Comparison of ENCODE assay signal across 9 mouse cellular contexts in the genomic region with DNA sequence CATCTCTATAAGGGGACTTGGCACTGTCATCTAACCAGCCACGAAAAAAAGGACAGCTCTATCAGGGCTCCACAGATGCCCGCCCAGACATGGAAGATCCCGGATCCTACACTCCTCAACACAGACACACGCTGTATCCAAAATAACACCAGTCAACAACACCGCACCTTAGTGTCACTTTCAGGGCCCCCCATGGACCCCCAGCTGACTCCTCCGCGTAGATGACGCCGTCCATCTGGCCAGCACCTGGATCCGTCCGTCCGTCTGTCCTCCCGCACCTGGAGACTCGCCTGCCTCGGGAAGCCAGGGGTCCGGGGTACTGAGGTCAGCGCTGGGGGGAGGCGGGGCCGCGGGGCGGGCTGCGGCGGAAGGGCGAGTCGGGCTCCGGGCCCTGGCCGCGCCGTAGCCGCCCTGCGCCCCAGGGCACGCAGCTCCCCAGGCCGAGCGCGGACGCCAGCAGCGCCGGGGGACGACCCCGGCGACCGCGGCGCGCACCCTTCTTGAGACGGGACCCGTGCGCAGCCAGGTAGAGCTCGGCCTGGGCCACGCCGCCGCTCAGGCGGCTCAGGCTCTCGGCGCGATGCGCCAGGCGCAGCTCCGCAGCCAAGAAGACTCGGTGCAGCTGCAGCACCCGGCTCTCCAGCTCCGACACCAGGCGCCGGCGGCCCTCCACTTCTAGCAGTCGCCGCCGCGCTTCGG. TPM values are rescaled to one million over a fixed set of nuclear protein-coding genes. Genes with fewer than 3 reads are reported as not detected.
DNase-seq lines count a peak whose midpoint lies in the region; ATAC-seq lines count a peak whose summit lies in the region.
"Had no signal": no experiment of that assay in that cellular context is flagged by ENCODE, and none has a peak within 500 bp of the region (broad histone marks: within the 10 kb centered on the region; RNA-seq: fewer than 3 reads in every experiment).

No protein-coding gene starts in this region.

- peak; percentile 54 for DNase-seq in CD4-positive, CD25-positive, alpha-beta regulatory T cell, adult 2 months (ENCODE audit: low read depth, low spot score)
- peak; percentile 27 for DNase-seq in ovary, postnatal 36 days (ENCODE audit: low spot score)
- no peak for DNase-seq in ovary, adult 18-20 months (ENCODE audit: low spot score)
- DNase-seq in forebrain, embryonic 11.5 days (ENCODE audit: low spot score): peak; percentile 71
- DNase-seq in kidney, postnatal 10 days: peak; percentile 45
- no peak for DNase-seq in right cerebral cortex, postnatal 25 days

- under 1% methylated on average over 69 of the region's 70 CpGs for WGBS in forebrain, embryonic 11.5 days
- under 1% methylated on average over 69 of the region's 70 CpGs for WGBS in neural tube, embryonic 13.5 days

- H3K9me3 ChIP-seq in forebrain, embryonic 11.5 days (ENCODE audit: control insufficient read depth, low read length): no peaks in the 10 kb centered on the region
- no peaks in the 10 kb centered on the region for H3K9me3 ChIP-seq in neural tube, embryonic 13.5 days

- no peak for ATAC-seq in CD4-positive, CD25-positive, alpha-beta regulatory T cell, adult 4 months
- peak; percentile 49; the same call in 1 of the 2 replicates for ATAC-seq in forebrain, embryonic 11.5 days (replicated peaks; ENCODE audit: low FRiP score)
- ATAC-seq in neural tube, embryonic 13.5 days (ENCODE audit: low read depth): peak; percentile 60

- H3K36me3 ChIP-seq in forebrain, embryonic 11.5 days (ENCODE audit: control insufficient read depth, insufficient read depth, low read length): no peaks in the 10 kb centered on the region
- H3K36me3 ChIP-seq in neural tube, embryonic 13.5 days: no peaks in the 10 kb centered on the region

- H3K4me2 ChIP-seq in forebrain, embryonic 11.5 days (ENCODE audit: low read depth, low read length, severe bottlenecking): peak overlapping the region; percentile 100
- peak overlapping the region; percentile 98 for H3K4me2 ChIP-seq in neural tube, embryonic 13.5 days

- no peak overlapping the region for H3K27ac ChIP-seq in forebrain, embryonic 11.5 days (ENCODE audit: low read depth, low read length)
- no peak overlapping the region for H3K27ac ChIP-seq in neural tube, embryonic 13.5 days (replicated peaks)

- peaks cover 61% of the 10 kb centered on the region for H3K27me3 ChIP-seq in forebrain, embryonic 11.5 days (ENCODE audit: control insufficient read depth, insufficient read depth, low read length)
- H3K27me3 ChIP-seq in neural tube, embryonic 13.5 days: peaks cover 90% of the 10 kb centered on the region

- peak overlapping the region; percentile 56 for H3K9ac ChIP-seq in forebrain, embryonic 11.5 days (ENCODE audit: low read length)
- H3K9ac ChIP-seq in neural tube, embryonic 13.5 days: peak overlapping the region; percentile 78

- peak overlapping the region; percentile 58 for H3K4me3 ChIP-seq in forebrain, embryonic 11.5 days (ENCODE audit: low read depth, low read length)
- H3K4me3 ChIP-seq in neural tube, embryonic 13.5 days: peak overlapping the region; percentile 63

- H3K4me1 ChIP-seq in forebrain, embryonic 11.5 days (replicated peaks; ENCODE audit: control insufficient read depth, insufficient read depth, low read length): peaks cover 12% of the 10 kb centered on the region
- H3K4me1 ChIP-seq in neural tube, embryonic 13.5 days (replicated peaks): peaks cover 32% of the 10 kb centered on the region

RNA-seq across cellular contexts. Expression of a gene that starts 0.7 kb away (rescaled TPM):
- not detected for polyA plus RNA-seq in CD4-positive, CD25-positive, alpha-beta regulatory T cell, adult 4 months (2017; shearing (Covaris generic))
- 1.8 and 1.9 TPM in 2 replicates for polyA plus RNA-seq in forebrain, embryonic 11.5 days (2014; fragmentation: Nextera tagmentation; extraction: Ambion mirVana)
- 5.0 and 6.7 TPM in 2 replicates for polyA plus RNA-seq in neural tube, embryonic 13.5 days (2015; fragmentation: Nextera tagmentation; extraction: Ambion mirVana)

RNA-seq across cellular contexts. Expression of a gene that starts 17.7 kb away (rescaled TPM):
- polyA plus RNA-seq in CD4-positive, CD25-positive, alpha-beta regulatory T cell, adult 4 months (2017; shearing (Covaris generic)): not detected
- 0.76 and 0.80 TPM in 2 replicates for polyA plus RNA-seq in forebrain, embryonic 11.5 days (2014; fragmentation: Nextera tagmentation; extraction: Ambion mirVana)
- 0.14 and 0.33 TPM in 2 replicates for polyA plus RNA-seq in neural tube, embryonic 13.5 days (2015; fragmentation: Nextera tagmentation; extraction: Ambion mirVana)

RNA-seq across cellular contexts. Expression of a gene that starts 21.2 kb away (rescaled TPM):
- under 1 TPM in 1 of 2 experiments, not detected in 1; 0.58 TPM for polyA plus RNA-seq in CD4-positive, CD25-positive, alpha-beta regulatory T cell, adult 4 months (2017; shearing (Covaris generic))
- 1.1 and 2.1 TPM in 2 replicates for polyA plus RNA-seq in forebrain, embryonic 11.5 days (2014; fragmentation: Nextera tagmentation; extraction: Ambion mirVana)
- polyA plus RNA-seq in neural tube, embryonic 13.5 days (2015; fragmentation: Nextera tagmentation; extraction: Ambion mirVana): 0.15 and 0.39 TPM in 2 replicates

RNA-seq across cellular contexts. Expression of a gene that starts 48.2 kb away (rescaled TPM):
- polyA plus RNA-seq in CD4-positive, CD25-positive, alpha-beta regulatory T cell, adult 4 months (2017; shearing (Covaris generic)): 10 to 100 TPM; 29.9 to 34.3 TPM
- 348 and 363 TPM in 2 replicates for polyA plus RNA-seq in forebrain, embryonic 11.5 days (2014; fragmentation: Nextera tagmentation; extraction: Ambion mirVana)
- 244 and 267 TPM in 2 replicates for polyA plus RNA-seq in neural tube, embryonic 13.5 days (2015; fragmentation: Nextera tagmentation; extraction: Ambion mirVana)

RNA-seq across cellular contexts. Expression of a gene that starts 55.6 kb away (rescaled TPM):
- polyA plus RNA-seq in CD4-positive, CD25-positive, alpha-beta regulatory T cell, adult 4 months (2017; shearing (Covaris generic)): under 1 TPM in 1 of 2 experiments, not detected in 1; 0.28 TPM
- polyA plus RNA-seq in forebrain, embryonic 11.5 days (2014; fragmentation: Nextera tagmentation; extraction: Ambion mirVana): 0.16 TPM in 1 of 2 replicates, not detected in the other
- polyA plus RNA-seq in neural tube, embryonic 13.5 days (2015; fragmentation: Nextera tagmentation; extraction: Ambion mirVana): not detected in 2 replicates
- polyA plus RNA-seq: gonadal fat pad, adult 2 months had no signal

Comparison
In these comparisons a context has a peak if more than half of its experiments do, and no peak if none do; other contexts are left out.
1. DNase-seq: peak in CD4-positive, CD25-positive, alpha-beta regulatory T cell, adult 2 months (single experiment), ovary, postnatal 36 days (single experiment), forebrain, embryonic 11.5 days (single experiment) and kidney, postnatal 10 days (single experiment); none in ovary, adult 18-20 months (single experiment) and right cerebral cortex, postnatal 25 days (single experiment).